Mouse (Mus musculus) thymus, adult 2 months (tissue): ENCODE data around the gene Gm20662. TPM values are rescaled to one million over a fixed set of nuclear protein-coding genes. Genes with fewer than 3 reads are reported as not detected.
"Not testable (repeated sequence)": the region's sequence is repeated elsewhere in the genome, so short reads cannot be mapped to it uniquely, and the experiment has no call there.

Source experiments
- DNase-seq: peaks from one replicate; pipeline ENCODE4 v3.0.0; 2021
- H3K27ac ChIP-seq: fragments of 200-500 bp; 2 replicates; pipeline ENCODE4 v1.5.1; 2012; ENCODE audit warnings: low read length, control low read depth; ENCODE audit not compliant: control insufficient read depth, insufficient read depth
- H3K27me3 ChIP-seq: fragments of 200-500 bp; 2 replicates; pipeline ENCODE4 v1.6.1; 2012; ENCODE audit warnings: mild to moderate bottlenecking, low read length, moderate library complexity, mixed read lengths; ENCODE audit not compliant: control insufficient read depth, insufficient read depth
- H3K36me3 ChIP-seq: fragments of 200-500 bp; 2 replicates; pipeline ENCODE4 v1.6.1; 2012; ENCODE audit warnings: mild to moderate bottlenecking, low read length, moderate library complexity; ENCODE audit not compliant: control insufficient read depth, insufficient read depth
- H3K4me1 ChIP-seq: fragments of 200-500 bp; replicated peaks from 2 replicates; pipeline ENCODE4 v1.6.1; 2012; ENCODE audit warnings: low read length; ENCODE audit not compliant: control insufficient read depth, insufficient read depth
- H3K4me3 ChIP-seq: fragments of 200-500 bp; 2 replicates; pipeline ENCODE4 v1.5.1; 2012; ENCODE audit warnings: mild to moderate bottlenecking, low read length, control low read depth, moderate library complexity; ENCODE audit not compliant: control insufficient read depth, insufficient read depth
- CTCF ChIP-seq: fragments of 200-500 bp; IDR thresholded peaks from 2 replicates; pipeline ENCODE4 v1.5.1; 2012; ENCODE audit warnings: mild to moderate bottlenecking, control low read depth, low read length, moderate library complexity, borderline replicate concordance; ENCODE audit not compliant: control insufficient read depth, poor library complexity, insufficient read depth; ENCODE audit errors: extremely low read depth
- POLR2A ChIP-seq: fragments of 200-500 bp; IDR thresholded peaks from 2 replicates; pipeline ENCODE4 v1.6.1; 2012; ENCODE audit warnings: mild to moderate bottlenecking, low read length, control low read depth, moderate library complexity; ENCODE audit not compliant: control insufficient read depth, poor library complexity, insufficient read depth; ENCODE audit errors: extremely low read depth
- WGBS: fragments of 180-500 bp; shearing (Covaris S2); methylation state at CpG from one replicate; pipeline ENCODE4 v1.1.7; 2018; 5-methylcytosine and 5-hydroxymethylcytosine counted together
- polyA plus RNA-seq: library from polyadenylated mRNA; depleted of rRNA; stranded (reverse); fragments of >200 nt; gene quantifications from 2 replicates; pipeline ENCODE4 v1.2.3, GENCODE M21; 2012

The Gm20662 gene
- polyA plus RNA-seq, 1 experiment: 3.2 TPM

- under 1% methylated on average over 50 of the region's 50 CpGs for WGBS
- H3K4me1 ChIP-seq: peaks cover 6% of the 10 kb centered on the region
- TF ChIP-seq POLR2A (peak; percentile 14; the same call in 1 of the 2 replicates), CTCF (no peak)
- H3K27me3 ChIP-seq: no peaks in the 10 kb centered on the region
- peak overlapping the region; percentile 92 for H3K4me3 ChIP-seq
- H3K27ac ChIP-seq: peak overlapping the region; percentile 70
- DNase-seq: no peak
- H3K36me3 ChIP-seq: no peaks in the 10 kb centered on the region
These were observed 6.8 kb downstream of the Gm20662 start for GRCm38 (mm10) chr9:108002778-108003530.

GRCm38 (mm10) chr9:108003531-108003890 lies 7.4 kb downstream of the Gm20662 start:
- H3K36me3 ChIP-seq: no peaks in the 10 kb centered on the region
- WGBS: under 1% methylated on average over 8 of the region's 8 CpGs
- TF ChIP-seq POLR2A (no peak), CTCF (no peak)
- DNase-seq: peak; percentile 52
- H3K4me3 ChIP-seq: peak overlapping the region; percentile 92
- H3K27me3 ChIP-seq: no peaks in the 10 kb centered on the region
- peaks cover 6% of the 10 kb centered on the region for H3K4me1 ChIP-seq
- peak overlapping the region; percentile 70 for H3K27ac ChIP-seq

DNA sequence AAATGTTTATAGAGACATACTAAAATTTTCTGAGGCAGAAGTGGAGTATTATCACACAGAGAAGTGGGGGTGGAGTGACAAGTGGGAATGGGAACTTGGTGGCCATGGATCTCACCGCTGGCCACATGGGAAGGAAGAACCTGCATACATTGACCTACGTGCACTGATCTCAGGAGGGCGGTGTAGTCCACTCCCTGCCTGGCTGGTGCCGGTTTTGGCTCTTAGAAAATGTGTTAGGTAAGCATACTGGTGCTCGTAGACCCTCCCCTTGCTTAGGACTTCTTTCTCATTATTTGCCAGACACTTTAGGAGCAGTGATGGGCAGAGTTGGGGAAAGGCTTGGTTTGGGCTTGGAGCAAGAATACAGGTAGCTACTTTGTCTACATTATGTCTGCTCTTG lies 11.9 kb downstream of the Gm20662 start:
- H3K4me1 ChIP-seq: peaks cover 6% of the 10 kb centered on the region
- TF ChIP-seq POLR2A (no peak), CTCF (no peak)
- no peak overlapping the region for H3K4me3 ChIP-seq
- no peak for DNase-seq
- H3K27ac ChIP-seq: no peak overlapping the region
- no peaks in the 10 kb centered on the region for H3K27me3 ChIP-seq
- WGBS: 96% methylated on average over 5 of the region's 5 CpGs
- peaks cover 7% of the 10 kb centered on the region for H3K36me3 ChIP-seq

DNA sequence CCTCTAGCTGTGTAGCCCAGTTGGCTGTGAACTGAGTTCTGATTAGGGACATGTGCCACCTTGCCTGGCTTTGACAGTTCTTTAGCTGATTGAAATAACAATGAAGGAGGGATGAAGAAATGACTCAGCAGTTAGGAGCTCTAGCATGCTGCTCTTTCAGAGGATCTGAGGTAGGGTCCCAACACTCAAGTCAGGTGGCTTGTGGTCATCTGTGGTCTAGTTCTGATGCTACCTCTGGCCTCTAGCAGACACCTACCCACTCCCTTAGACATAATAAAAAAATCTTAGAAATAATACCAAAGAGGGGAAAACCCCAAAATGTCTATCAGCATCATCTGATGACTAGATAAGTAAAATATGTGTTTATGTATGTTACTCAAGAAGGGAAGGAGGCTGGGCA lies 14.2 kb downstream of the Gm20662 start:
- Histone ChIP-seq H3K36me3 (peaks cover 14% of the 10 kb centered on the region), H3K27me3 (no peaks in the 10 kb centered on the region), H3K27ac (no peak overlapping the region), H3K4me3 (no peak overlapping the region), H3K4me1 (no peaks in the 10 kb centered on the region)
- DNase-seq: no peak
- TF ChIP-seq POLR2A: no peak
- TF ChIP-seq CTCF: no peak

DNA sequence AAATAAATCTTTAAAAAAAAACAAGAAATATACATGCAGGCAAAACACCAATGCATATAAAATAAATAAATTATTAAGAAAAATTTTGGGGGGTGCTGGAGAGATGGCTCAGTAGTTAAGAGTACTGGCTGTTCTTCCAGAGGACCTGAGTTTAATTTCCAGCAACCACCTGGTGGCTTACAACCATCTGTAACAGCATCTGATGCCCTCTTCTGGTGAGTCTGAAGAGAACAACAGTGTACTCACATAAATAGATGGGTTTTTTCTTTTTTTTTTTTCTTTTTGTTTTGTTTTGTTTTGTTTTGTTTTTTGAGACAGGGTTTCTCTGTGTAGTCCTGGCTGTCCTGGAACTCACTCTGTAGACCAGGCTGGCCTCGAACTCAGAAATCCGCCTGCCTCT lies 17.4 kb downstream of the Gm20662 start:
- peaks cover 17% of the 10 kb centered on the region for H3K36me3 ChIP-seq
- not testable (repeated sequence) for H3K4me1 ChIP-seq, H3K27me3 ChIP-seq, H3K27ac ChIP-seq, H3K4me3 ChIP-seq, DNase-seq
- WGBS: 96% methylated on average over 2 of the region's 2 CpGs

GRCm38 (mm10) chr9:108017127-108017526 lies 21.0 kb downstream of the Gm20662 start:
- H3K36me3 ChIP-seq: peaks cover 17% of the 10 kb centered on the region
- H3K4me1 ChIP-seq: no peaks in the 10 kb centered on the region; the same call in 1 of the 2 replicates
- TF ChIP-seq POLR2A (no peak), CTCF (no peak)
- WGBS: 96% methylated on average over 3 of the region's 3 CpGs
- DNase-seq: no peak
- no peak overlapping the region for H3K27ac ChIP-seq
- no peaks in the 10 kb centered on the region for H3K27me3 ChIP-seq
- H3K4me3 ChIP-seq: no peak overlapping the region

DNA sequence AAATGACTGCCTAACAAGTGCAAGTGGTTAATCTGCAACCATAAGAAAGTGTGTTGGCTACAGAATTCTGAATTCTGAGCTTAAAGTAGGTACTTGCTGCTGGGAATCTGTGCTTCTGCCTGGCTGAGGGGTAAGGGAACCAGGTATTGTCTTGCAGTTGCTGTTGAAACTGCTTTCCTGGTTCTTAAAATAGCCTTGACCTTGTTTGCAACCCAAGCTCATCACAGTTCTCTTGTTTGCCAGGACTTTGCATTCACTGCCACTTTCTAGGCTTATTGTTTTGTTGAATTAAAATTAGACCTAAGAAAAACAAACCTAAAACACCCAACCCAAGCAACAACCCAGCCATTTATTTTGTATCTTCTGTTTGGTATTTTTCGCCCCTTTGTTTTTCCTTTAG lies 24.6 kb downstream of the Gm20662 start:
- Histone ChIP-seq H3K4me3 (no peak overlapping the region), H3K36me3 (peaks cover 15% of the 10 kb centered on the region), H3K27me3 (no peaks in the 10 kb centered on the region), H3K27ac (no peak overlapping the region), H3K4me1 (no peaks in the 10 kb centered on the region; the same call in 1 of the 2 replicates)
- no peak for TF ChIP-seq POLR2A
- TF ChIP-seq CTCF: no peak
- WGBS: 100% methylated on average over 1 of the region's 1 CpGs
- no peak for DNase-seq
